Mouse (Mus musculus) stomach, embryonic 14.5 days (tissue): ENCODE measurements around the gene Dnajb13. TPM values are rescaled to one million over a fixed set of nuclear protein-coding genes. Genes with fewer than 3 reads are reported as not detected.
A peak's percentile ranks its signal among the peaks of the same experiment; 100 is the strongest.

ENCODE experiments used
- ATAC-seq: fragments of 200-750 bp; cut with Nextera tagmentation; 2 replicates; pipeline ENCODE4 v1.8.0; 2017; ENCODE audit warnings: low read depth, moderate TSS enrichment; ENCODE audit not compliant: insufficient number of reproducible peaks, insufficient read depth, low FRiP score
- H3K27ac ChIP-seq: fragments of 300-500 bp; sonication (generic); 2 replicates; pipeline ENCODE4 v1.5.1; 2014; ENCODE audit warnings: mild to moderate bottlenecking, low read length, moderate library complexity, mixed read lengths
- H3K27me3 ChIP-seq: fragments of 300-500 bp; sonication (generic); 2 replicates; pipeline ENCODE4 v1.6.1; 2014; ENCODE audit warnings: low read length, control low read depth, mixed read lengths; ENCODE audit not compliant: control insufficient read depth, insufficient read depth
- H3K36me3 ChIP-seq: fragments of 300-500 bp; sonication (generic); 2 replicates; pipeline ENCODE4 v1.6.1; 2014; ENCODE audit warnings: mild to moderate bottlenecking, control low read depth, low read length, moderate library complexity, mixed read lengths; ENCODE audit not compliant: control insufficient read depth, insufficient read depth
- H3K4me1 ChIP-seq: fragments of 300-500 bp; sonication (generic); 2 replicates; pipeline ENCODE4 v1.6.1; 2014; ENCODE audit warnings: low read length, control low read depth, mixed read lengths; ENCODE audit not compliant: control insufficient read depth, insufficient read depth
- H3K4me2 ChIP-seq: fragments of 300-500 bp; sonication (generic); replicated peaks from 2 replicates; pipeline ENCODE4 v1.6.1; 2014; ENCODE audit warnings: low read depth, low read length, control low read depth
- H3K4me3 ChIP-seq: fragments of 300-500 bp; sonication (generic); 2 replicates; pipeline ENCODE4 v1.5.1; 2014; ENCODE audit warnings: low read depth, low read length, control low read depth
- H3K9ac ChIP-seq: fragments of 300-500 bp; sonication (generic); replicated peaks from 2 replicates; pipeline ENCODE4 v1.6.1; 2014; ENCODE audit warnings: low read depth, mild to moderate bottlenecking, control low read depth, low read length, moderate library complexity, mixed read lengths
- H3K9me3 ChIP-seq: fragments of 300-500 bp; sonication (generic); 2 replicates; pipeline ENCODE4 v1.6.1; 2016; ENCODE audit warnings: low read depth, low read length, control low read depth; ENCODE audit not compliant: control insufficient read depth
- WGBS: fragments of 180-500 bp; shearing (Covaris S2); extraction: QIAGEN DNeasy Blood & Tissue Kit; methylation state at CpG from one replicate; pipeline ENCODE4 v1.1.7; 2014; 5-methylcytosine and 5-hydroxymethylcytosine counted together
- polyA plus RNA-seq: library from polyadenylated mRNA; unstranded; fragments of >200 nt; fragmentation: Nextera tagmentation; extraction: Ambion mirVana; gene quantifications from 2 replicates; pipeline ENCODE4 v1.2.1, GENCODE M21; 2014

Gene Dnajb13
- polyA plus RNA-seq, 1 experiment from 2014 or later = 0.42 TPM

GRCm38 (mm10) chr7:100547631-100548030, 32.9 kb upstream of the Dnajb13 start:
- Histone ChIP-seq H3K27me3 (no peaks in the 10 kb centered on the region), H3K9ac (no peak overlapping the region), H3K36me3 (peaks cover 14% of the 10 kb centered on the region), H3K27ac (no peak overlapping the region), H3K4me2 (no peak overlapping the region), H3K9me3 (no peaks in the 10 kb centered on the region), H3K4me3 (no peak overlapping the region), H3K4me1 (no peaks in the 10 kb centered on the region)
- 48% methylated on average over 4 of the region's 4 CpGs for WGBS
- no peak for ATAC-seq

- Histone ChIP-seq H3K4me1 (no peaks in the 10 kb centered on the region), H3K9me3 (no peaks in the 10 kb centered on the region), H3K36me3 (peaks cover 17% of the 10 kb centered on the region), H3K4me2 (no peak overlapping the region), H3K4me3 (no peak overlapping the region), H3K27ac (no peak overlapping the region), H3K27me3 (no peaks in the 10 kb centered on the region), H3K9ac (no peak overlapping the region)
- no peak for ATAC-seq
- WGBS = 50% methylated on average over 1 of the region's 1 CpGs
Measured at GRCm38 (mm10) chr7:100544437-100544836, 29.7 kb upstream of the Dnajb13 start.

- no peak overlapping the region for H3K9ac ChIP-seq
- H3K27me3 ChIP-seq = no peaks in the 10 kb centered on the region
- WGBS = 98% methylated on average over 9 of the region's 9 CpGs
- no peak overlapping the region for H3K4me3 ChIP-seq
- peaks cover 14% of the 10 kb centered on the region for H3K36me3 ChIP-seq
- H3K27ac ChIP-seq = no peak overlapping the region
- H3K4me2 ChIP-seq = no peak overlapping the region
- H3K4me1 ChIP-seq = peaks cover 7% of the 10 kb centered on the region; the same call in 1 of the 2 replicates
- no peak for ATAC-seq
- H3K9me3 ChIP-seq = no peaks in the 10 kb centered on the region
Measured at GRCm38 (mm10) chr7:100539516-100539915, 24.8 kb upstream of the Dnajb13 start.

DNA sequence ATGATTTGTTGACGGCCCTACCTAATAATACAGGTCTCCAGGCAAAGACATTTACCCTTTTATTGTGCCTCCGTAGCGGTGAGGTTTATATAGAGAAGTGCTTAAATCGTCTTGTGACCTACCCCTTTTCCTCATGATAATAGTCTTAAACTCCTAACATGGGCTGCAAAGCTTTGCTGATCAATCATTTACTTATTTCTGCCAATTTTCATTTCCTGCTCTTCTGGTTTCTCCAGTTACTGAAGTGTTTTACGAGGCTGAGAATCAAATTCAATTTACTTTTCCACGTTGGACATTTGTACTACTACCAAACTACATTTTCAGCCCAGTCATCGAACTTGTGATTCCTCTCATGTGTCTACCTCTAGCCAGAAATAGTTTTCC, 22.8 kb upstream of the Dnajb13 start:
- H3K4me1 ChIP-seq = peaks cover 7% of the 10 kb centered on the region; the same call in 1 of the 2 replicates
- H3K27ac ChIP-seq = peak overlapping the region; percentile 79
- 25% methylated on average over 7 of the region's 7 CpGs for WGBS
- no peaks in the 10 kb centered on the region for H3K27me3 ChIP-seq
- ATAC-seq = no peak
- peak overlapping the region; percentile 62 for H3K4me3 ChIP-seq
- H3K36me3 ChIP-seq = peaks cover 14% of the 10 kb centered on the region
- H3K9me3 ChIP-seq = no peaks in the 10 kb centered on the region
- peak overlapping the region; percentile 72 for H3K4me2 ChIP-seq
- H3K9ac ChIP-seq = peak overlapping the region; percentile 49

- Histone ChIP-seq H3K27ac (peak within 1 kb of the TSS; percentile 79), H3K4me3 (peak within 1 kb of the TSS; percentile 62), H3K27me3 (no peaks in the 10 kb centered on the region), H3K9me3 (no peaks in the 10 kb centered on the region), H3K4me1 (peaks cover 7% of the 10 kb centered on the region; the same call in 1 of the 2 replicates), H3K9ac (peak within 1 kb of the TSS; percentile 49), H3K36me3 (peaks cover 14% of the 10 kb centered on the region), H3K4me2 (peak within 1 kb of the TSS; percentile 72)
- ATAC-seq = peak; percentile 99
- under 1% methylated on average over 33 of the region's 33 CpGs for WGBS
Measured at GRCm38 (mm10) chr7:100536804-100537518, 22.2 kb upstream of the Dnajb13 start, which contains the start of gene Coa4. TSS of gene Coa4 (plus strand) at chr7:100537071.

GRCm38 (mm10) chr7:100535831-100536230, 21.1 kb upstream of the Dnajb13 start:
- Histone ChIP-seq H3K4me3 (no peak overlapping the region; the same call in 1 of the 2 replicates), H3K27me3 (no peaks in the 10 kb centered on the region), H3K4me2 (no peak overlapping the region), H3K4me1 (peaks cover 7% of the 10 kb centered on the region; the same call in 1 of the 2 replicates), H3K9me3 (no peaks in the 10 kb centered on the region), H3K27ac (no peak overlapping the region), H3K9ac (no peak overlapping the region), H3K36me3 (peaks cover 14% of the 10 kb centered on the region)
- ATAC-seq = no peak
- WGBS = 85% methylated on average over 2 of the region's 2 CpGs

GRCm38 (mm10) chr7:100534216-100534615, 19.5 kb upstream of the Dnajb13 start:
- Histone ChIP-seq H3K27ac (no peak overlapping the region), H3K4me2 (no peak overlapping the region), H3K4me1 (peaks cover 7% of the 10 kb centered on the region; the same call in 1 of the 2 replicates), H3K27me3 (no peaks in the 10 kb centered on the region), H3K4me3 (no peak overlapping the region), H3K9ac (no peak overlapping the region), H3K9me3 (no peaks in the 10 kb centered on the region), H3K36me3 (peaks cover 4% of the 10 kb centered on the region)
- ATAC-seq = no peak
- WGBS = 87% methylated on average over 3 of the region's 3 CpGs

DNA sequence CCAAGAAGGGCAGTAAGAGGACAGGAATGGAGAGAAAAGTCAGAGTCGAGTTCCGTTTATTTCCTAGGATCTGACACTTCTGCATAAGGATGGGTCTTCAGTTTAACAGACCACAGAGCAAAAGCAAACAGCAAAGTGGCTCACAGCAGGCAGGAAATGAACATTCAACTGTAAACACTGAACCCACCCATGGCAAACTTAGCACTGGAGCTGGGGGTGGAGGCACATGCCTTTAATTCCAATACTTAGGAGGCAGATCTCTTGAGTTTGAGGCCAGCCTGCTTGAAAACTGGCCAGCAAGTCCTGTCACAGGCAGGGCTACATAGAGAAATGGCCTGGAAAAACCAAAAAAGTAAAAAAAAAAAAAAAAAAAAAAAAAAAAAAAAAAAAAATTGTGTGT, 18.7 kb upstream of the Dnajb13 start:
- no peaks in the 10 kb centered on the region for H3K27me3 ChIP-seq
- no peaks in the 10 kb centered on the region for H3K9me3 ChIP-seq
- H3K27ac ChIP-seq = peak overlapping the region; percentile 69; the same call in 1 of the 2 replicates
- no peak overlapping the region for H3K9ac ChIP-seq
- H3K4me3 ChIP-seq = no peak overlapping the region
- 44% methylated on average over 2 of the region's 2 CpGs for WGBS
- no peak overlapping the region for H3K4me2 ChIP-seq
- H3K4me1 ChIP-seq = peaks cover 7% of the 10 kb centered on the region; the same call in 1 of the 2 replicates
- ATAC-seq = no peak; the same call in 1 of the 2 replicates
- no peaks in the 10 kb centered on the region for H3K36me3 ChIP-seq
